Mouse (Mus musculus) kidney, adult 2 months (tissue): ENCODE measurements around the gene Mrps2.
A peak's percentile ranks its signal among the peaks of the same experiment; 100 is the strongest.

ENCODE experiments used
- CTCF ChIP-seq: fragments of 200-500 bp; conservative IDR thresholded peaks from 2 replicates; pipeline ENCODE4 v1.5.1; 2011; ENCODE audit warnings: low read depth, mild to moderate bottlenecking, control low read depth, low read length, moderate library complexity, mixed read lengths; ENCODE audit not compliant: insufficient read depth, insufficient read length
- POLR2A ChIP-seq: fragments of 200-500 bp; IDR thresholded peaks from one replicate; pipeline ENCODE4 v1.6.1; 2011; ENCODE audit warnings: low read depth, low read length, control low read depth

DNA sequence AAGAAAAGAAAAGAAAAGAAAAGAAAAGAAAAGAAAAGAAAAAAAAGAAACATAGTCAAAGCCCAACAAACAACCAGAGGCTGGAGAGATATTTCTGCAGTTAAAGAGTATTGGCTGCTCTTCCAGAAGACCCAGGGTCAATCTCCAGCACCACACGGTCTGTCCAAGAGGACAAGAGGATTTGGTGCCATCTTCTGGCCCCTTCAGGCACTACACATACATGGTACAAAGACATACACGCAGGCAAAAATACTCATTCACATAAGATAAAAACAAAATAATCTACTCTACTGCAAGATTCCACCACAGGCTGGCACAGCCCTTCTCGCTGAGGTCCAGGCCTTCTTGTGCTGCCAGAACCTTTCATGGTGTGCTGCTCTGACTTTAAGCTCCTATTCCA, 44.7 kb upstream of the Mrps2 start:
- TF ChIP-seq CTCF (peak; percentile 55), POLR2A (no peak)
